Mouse (Mus musculus): ENCODE measurements at regions not wholly inside any gene's neighbourhood (a gene's known extent, or its start where the extent isn't known, plus 50 kb on each side); places are given as distances from the start of the nearest gene placed in this dataset.

GRCm38 (mm10) chr10:8942967-8943471 is 57.1 kb upstream of the Sash1 start:
- no peak for TF ChIP-seq POLR2A (IDR thresholded peaks at IDR 0.05; ENCODE audit: borderline replicate concordance, low read depth, low read length)
- TF ChIP-seq CTCF (IDR thresholded peaks at IDR 0.05; ENCODE audit: low read depth, low read length) = no peak
